Mouse (Mus musculus) B cell, adult 2 months (primary cell): ENCODE data around the gene Zc3h14.
A peak's percentile ranks its signal among the peaks of the same experiment; 100 is the strongest.

Source experiments
- DNase-seq, 2 experiments: peaks; one replicate each; pipeline ENCODE4 v3.0.0; 2022

Gene Zc3h14

GRCm38 (mm10) chr12:98746746-98747379 lies at the start of gene Zc3h14:
Gene Zc3h14, plus strand, starts transcription at chr12:98746964.
- DNase-seq = peak; percentile 98

- DNase-seq = no peak
Measured at GRCm38 (mm10) chr12:98697202-98697601, 49.6 kb upstream of the Zc3h14 start.

- no peak for DNase-seq
Measured at GRCm38 (mm10) chr12:98701564-98701963, 45.2 kb upstream of the Zc3h14 start.

GRCm38 (mm10) chr12:98703554-98703953 lies 43.2 kb upstream of the Zc3h14 start:
- DNase-seq = no peak

GRCm38 (mm10) chr12:98703961-98704360 lies 42.8 kb upstream of the Zc3h14 start:
- no peak for DNase-seq

- DNase-seq = no peak
Measured at GRCm38 (mm10) chr12:98712819-98713218, 33.9 kb upstream of the Zc3h14 start.

GRCm38 (mm10) chr12:98713621-98714103 lies 33.1 kb upstream of the Zc3h14 start:
- DNase-seq = no peak

- no peak for DNase-seq
Measured at GRCm38 (mm10) chr12:98714757-98715156, 32.0 kb upstream of the Zc3h14 start.

- no peak for DNase-seq
Measured at GRCm38 (mm10) chr12:98716142-98716541, 30.6 kb upstream of the Zc3h14 start.

- no peak for DNase-seq
Measured at GRCm38 (mm10) chr12:98720628-98721027, 26.1 kb upstream of the Zc3h14 start.

- no peak for DNase-seq
Measured at GRCm38 (mm10) chr12:98721030-98721429, 25.7 kb upstream of the Zc3h14 start.

GRCm38 (mm10) chr12:98724224-98724623 lies 22.5 kb upstream of the Zc3h14 start:
- no peak for DNase-seq

GRCm38 (mm10) chr12:98724976-98725375 lies 21.8 kb upstream of the Zc3h14 start:
- DNase-seq = no peak

GRCm38 (mm10) chr12:98726078-98726477 lies 20.7 kb upstream of the Zc3h14 start:
- no peak for DNase-seq

GRCm38 (mm10) chr12:98727186-98727585 lies 19.6 kb upstream of the Zc3h14 start:
- no peak for DNase-seq

GRCm38 (mm10) chr12:98730682-98731081 lies 16.1 kb upstream of the Zc3h14 start:
- no peak for DNase-seq

GRCm38 (mm10) chr12:98733165-98733564 lies 13.6 kb upstream of the Zc3h14 start:
- peak in 1 of 2 experiments; percentile 8 for DNase-seq

- peak in 1 of 2 experiments; percentile 9 for DNase-seq
Measured at GRCm38 (mm10) chr12:98733776-98734175, 13.0 kb upstream of the Zc3h14 start.

GRCm38 (mm10) chr12:98734246-98734879 lies 12.4 kb upstream of the Zc3h14 start:
- peak; percentile 86 to 87 for DNase-seq

- DNase-seq = no peak
Measured at GRCm38 (mm10) chr12:98734880-98735801, 11.6 kb upstream of the Zc3h14 start.

GRCm38 (mm10) chr12:98736951-98737800 lies 9.6 kb upstream of the Zc3h14 start, which contains the start of gene Ptpn21:
Gene Ptpn21, minus strand, starts transcription at chr12:98737405.
- peak; percentile 17 to 27 for DNase-seq

- peak; percentile 8 to 17 for DNase-seq
Measured at GRCm38 (mm10) chr12:98737801-98738350, 8.9 kb upstream of the Zc3h14 start.
